Mouse (Mus musculus): ENCODE measurements at regions not wholly inside any gene's neighbourhood (a gene's known extent, or its start where the extent isn't known, plus 50 kb on each side); places are given as distances from the start of the nearest gene placed in this dataset.

DNA sequence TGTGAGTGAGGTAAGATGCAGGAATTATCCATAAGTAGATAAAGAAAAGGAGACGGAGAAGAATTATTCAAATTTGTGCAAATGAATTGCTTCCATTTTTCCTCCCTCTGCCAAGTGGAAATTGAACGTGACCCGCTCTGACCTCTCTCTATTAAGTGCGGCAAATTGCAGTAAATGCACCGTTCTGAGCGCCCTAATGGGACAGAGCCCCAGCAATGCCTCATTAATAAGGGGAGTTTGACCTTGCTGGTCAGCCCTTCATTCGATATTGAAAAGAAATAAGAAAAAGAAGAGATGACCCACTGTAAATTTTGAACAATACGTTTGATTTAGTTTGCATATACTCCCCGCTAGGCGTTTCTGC, 137.0 kb downstream of the Gpat3 start:
- TF ChIP-seq POLR2A (IDR thresholded peaks at IDR 0.05; ENCODE audit: low read depth, low read length) = no peak
- TF ChIP-seq CTCF (IDR thresholded peaks at IDR 0.05; ENCODE audit: borderline replicate concordance, insufficient read depth, low read length) = no peak
